Mouse (Mus musculus) urinary bladder, postnatal 10 days (tissue): Measurements from ENCODE around the gene Cnot8.
"Not testable (repeated sequence)": the region's sequence is repeated elsewhere in the genome, so short reads cannot be mapped to it uniquely, and the experiment has no call there.

Experiments
- DNase-seq: peaks from one replicate; pipeline ENCODE4 v3.0.0; 2022; ENCODE audit warnings: low spot score

Gene Cnot8

DNA sequence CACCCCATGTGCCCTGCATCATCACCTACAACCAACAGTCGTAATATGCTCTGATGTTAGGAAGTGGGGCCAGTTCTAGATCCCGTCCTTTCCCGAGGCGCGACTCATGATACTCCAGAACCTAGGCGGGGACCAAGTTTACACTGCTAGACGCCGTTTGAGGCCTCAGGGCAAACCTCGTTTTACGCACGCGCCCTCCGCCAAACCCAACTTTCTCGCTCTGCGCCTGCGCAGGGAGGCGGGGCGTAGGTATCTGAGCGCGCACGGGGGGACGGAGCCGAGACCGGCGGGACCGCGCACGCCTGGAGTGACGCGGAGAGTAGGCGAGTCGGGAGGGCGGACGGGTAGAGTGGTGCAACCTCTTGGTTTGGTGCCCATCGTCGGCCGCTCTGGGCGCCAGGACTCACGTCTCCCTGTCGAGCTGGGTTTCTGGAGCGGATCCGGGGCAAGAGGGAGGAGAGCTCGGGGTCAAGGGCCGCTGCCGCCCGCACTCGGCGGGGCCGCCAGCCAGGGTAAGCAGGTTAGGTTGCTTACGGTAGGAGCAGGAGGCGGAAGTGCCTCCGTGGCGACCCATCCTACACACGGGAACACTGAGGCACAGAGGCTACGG is at the start of gene Cnot8:
Cnot8 (plus strand) TSS at position 457 of the 610 bp plus-strand sequence.
- peak; percentile 97 for DNase-seq

DNA sequence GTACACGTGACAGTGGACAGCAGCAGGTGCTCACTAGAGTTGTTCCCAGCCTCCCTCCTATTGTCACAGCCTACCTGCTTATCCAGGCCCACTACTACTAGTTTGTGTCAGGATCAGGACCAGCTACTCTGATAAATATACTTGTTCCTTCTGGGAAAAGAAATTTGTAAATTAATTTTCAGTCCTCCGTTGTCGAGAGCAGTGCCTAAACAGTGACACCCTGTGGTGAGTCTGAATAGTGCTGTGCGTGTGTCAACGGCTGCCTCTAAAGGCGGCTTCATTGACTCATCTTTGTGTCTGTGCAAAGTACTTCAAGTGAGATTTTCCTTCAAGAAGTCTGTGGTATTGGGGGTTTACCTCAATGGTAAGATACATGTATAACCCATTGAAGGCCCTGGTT is 46.5 kb upstream of the Cnot8 start:
- DNase-seq: no peak

DNA sequence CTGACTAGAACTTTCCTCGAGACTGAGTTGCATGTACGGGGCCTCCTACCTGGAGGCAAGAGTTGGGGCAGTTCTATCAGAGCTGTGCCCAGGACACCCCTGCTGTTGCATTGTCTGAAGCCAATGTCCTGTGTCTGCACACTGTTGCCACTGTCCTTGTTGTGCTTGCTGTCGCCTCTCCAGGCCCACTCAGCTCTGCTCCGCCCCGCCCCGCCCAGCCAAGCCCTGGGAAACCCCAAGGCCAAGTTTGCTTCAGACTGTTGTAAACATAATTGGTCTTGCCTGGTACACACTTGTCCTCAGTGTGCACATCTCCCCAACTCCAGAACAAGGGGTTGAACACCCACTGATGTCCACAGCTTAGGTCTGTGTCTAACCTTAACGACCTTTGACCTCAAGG is 44.2 kb upstream of the Cnot8 start:
- DNase-seq: not testable (repeated sequence)

DNA sequence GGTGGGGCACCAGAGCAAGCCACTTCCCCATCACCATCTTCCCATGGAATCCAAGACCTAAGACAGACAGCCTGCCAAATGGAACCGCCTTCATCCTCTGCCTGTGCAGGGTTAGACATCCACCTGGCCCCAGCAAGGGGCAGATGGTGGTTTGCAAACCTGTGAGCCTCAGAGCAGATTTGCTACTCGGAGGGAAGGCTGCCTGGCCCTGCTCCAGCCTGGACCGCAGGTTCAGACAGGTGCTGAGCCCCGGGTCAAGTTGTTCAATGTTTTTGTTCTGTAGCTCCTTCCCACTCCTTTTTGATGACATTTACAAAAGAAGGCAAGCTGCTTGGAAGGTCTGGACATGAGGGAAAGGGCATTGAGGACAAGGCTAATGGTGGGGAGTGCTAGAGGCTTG is 42.7 kb upstream of the Cnot8 start:
- DNase-seq: not testable (repeated sequence)

DNA sequence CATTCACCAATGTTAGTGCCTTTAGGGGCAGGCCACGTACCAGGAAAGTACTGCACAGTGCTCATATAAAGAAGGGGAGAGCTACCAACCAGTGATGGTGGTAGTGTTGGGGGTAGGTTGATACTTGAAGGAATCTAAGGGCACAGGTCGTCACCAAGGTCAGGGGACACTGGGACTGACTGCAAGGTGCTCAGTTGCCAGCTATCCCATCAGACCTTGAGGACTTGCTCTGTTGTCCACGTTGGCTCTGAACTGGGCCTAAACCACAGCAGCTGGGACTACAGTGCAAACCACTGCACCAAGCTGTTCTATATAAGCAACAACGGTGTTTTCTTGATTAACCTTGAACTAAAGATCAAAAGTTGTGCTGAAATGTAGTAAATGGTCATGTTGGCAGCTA is 41.4 kb upstream of the Cnot8 start:
- no peak for DNase-seq

DNA sequence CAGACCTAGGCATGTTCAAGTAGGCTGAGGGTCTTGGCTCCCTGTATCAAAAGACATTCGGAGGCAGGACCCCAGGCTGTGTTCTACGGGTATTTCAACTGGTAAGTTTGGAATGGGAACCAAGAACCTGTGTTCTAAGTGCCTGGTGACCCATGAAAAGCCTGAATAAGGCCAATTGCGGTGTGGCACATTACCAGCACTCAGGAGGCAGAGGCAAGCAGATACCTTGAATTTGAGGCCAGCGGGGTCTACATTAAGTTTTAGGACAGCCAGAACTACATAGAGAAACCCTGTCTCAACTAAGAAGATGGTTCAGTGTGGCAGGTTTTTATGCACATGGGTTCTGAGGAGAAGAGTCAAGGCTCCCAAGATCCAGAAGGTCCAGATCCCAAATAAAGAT is 38.9 kb upstream of the Cnot8 start:
- no peak for DNase-seq

DNA sequence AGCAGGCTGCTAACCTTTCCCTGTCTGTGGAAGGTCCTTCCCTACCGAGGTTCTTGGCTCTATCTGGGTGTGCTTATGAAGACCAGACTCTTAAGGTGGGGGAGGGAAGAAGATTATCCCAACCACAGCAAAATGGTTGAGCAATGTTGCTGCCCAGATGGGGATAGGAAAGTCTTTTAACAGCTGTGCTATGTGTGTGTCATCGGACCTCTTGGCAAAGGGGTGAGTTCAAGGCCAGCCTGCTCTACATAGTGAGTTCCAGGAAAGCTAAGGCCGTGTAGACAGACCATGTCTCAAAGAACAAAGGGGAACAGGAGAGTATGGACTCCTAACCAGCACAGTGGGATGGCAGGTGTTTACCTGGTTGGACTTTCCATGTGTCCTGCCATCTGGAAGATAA is 31.0 kb upstream of the Cnot8 start:
- DNase-seq: no peak

DNA sequence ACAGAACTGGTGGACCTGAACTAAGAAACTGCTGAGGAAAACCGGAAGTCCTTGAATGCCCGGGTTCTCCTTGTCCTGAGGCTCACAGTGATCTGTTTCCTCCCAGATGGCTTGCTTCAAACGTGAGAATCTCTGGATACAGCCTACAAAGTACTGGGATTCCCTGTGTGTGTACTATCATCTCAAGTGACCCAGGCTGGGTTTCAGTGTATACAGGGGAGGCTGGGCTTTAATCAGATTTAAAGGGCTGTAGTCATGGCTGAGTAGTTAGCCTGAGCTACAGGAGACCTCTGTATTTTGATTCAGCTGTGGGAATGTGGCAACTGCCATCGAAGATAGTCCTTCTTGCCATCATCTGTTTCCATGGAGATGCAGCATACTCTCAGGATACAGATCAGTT is 26.7 kb upstream of the Cnot8 start:
- no peak for DNase-seq

DNA sequence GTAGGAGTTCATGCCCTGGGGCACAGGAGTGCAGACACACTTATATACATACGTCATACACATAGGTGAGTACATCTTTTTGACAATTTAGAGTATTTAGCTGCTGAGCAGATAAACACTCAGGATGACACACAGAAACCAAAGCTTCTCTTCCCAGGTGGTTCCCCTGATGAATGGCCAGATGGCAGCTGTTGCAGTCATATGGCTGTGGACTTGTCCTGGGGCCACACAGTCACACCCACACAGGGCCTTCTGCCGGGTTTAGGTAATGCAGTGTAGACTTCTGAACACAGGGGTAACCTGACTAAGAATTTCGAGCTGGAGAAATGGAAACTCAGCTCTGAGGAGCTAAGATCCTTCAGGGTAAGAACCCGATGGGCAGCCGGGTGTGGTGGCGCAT is 22.2 kb upstream of the Cnot8 start:
- DNase-seq: no peak

DNA sequence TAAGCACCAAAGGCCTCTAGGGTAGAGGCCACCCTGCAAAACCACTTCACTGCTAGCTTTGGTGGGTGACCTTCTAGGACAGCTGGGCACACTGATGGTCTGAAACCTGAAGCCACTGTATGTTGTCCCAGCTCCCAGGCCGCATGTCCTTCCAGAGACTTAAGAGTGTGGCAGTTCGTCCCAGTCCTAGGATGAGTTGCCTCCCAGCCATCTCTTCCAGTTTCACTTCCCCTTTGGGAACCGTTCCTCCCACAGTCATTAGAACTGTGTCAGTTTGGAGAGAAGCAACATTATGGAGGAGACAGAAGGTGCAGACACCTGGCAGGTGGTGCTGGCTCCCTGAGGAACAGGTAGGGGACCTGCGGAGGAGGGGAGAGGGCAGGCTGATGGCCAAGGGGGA is 11.4 kb upstream of the Cnot8 start:
- DNase-seq: no peak

DNA sequence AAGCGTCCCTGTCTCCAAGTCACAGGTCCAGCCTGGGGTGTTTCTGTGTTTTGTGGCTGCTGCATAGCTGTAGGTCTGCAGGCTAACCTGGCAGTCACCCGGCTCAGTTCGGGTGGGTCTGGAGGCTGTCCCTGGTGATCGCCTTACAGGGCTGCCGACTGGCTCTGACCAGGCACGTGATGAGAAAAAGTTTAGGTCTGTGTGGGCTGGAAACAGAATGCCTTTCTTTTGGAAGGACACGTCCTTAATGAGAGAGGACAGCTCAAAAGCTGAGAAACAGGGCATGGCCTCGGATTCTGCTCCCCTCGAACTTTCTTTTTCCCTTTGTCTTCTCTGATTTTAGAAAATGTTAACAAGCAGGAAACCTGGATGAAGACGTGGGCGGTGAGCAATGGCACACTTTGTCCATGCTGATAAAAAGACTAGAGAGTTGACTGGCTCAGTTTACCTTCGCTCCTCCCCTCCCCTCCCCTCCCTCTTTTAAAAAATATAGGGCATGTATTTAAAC is 10.9 kb upstream of the Cnot8 start, which contains the start of gene Gm12248:
Gm12248 (minus strand) TSS at position 114 of the 508 bp plus-strand sequence.
- no peak for DNase-seq

DNA sequence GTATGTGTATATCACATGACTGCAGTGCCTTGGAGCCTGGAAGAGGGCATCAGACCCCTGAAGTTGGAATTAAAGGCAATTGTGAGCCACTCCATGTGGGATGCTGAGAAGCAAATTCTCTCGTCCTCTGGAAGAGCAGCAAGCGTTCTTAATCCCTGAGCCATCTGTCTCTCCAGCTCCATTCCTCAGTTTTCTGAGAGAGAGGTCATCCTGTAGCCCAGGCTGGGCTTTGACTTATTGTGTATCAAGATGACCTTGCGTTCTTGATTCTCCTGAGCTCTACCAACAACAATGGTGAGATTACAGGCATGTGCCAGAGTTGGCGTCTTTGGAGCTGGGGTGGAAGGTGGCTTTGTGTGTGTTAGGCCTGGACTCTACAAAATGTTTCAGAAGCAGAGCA is 9.2 kb upstream of the Cnot8 start:
- DNase-seq: no peak

DNA sequence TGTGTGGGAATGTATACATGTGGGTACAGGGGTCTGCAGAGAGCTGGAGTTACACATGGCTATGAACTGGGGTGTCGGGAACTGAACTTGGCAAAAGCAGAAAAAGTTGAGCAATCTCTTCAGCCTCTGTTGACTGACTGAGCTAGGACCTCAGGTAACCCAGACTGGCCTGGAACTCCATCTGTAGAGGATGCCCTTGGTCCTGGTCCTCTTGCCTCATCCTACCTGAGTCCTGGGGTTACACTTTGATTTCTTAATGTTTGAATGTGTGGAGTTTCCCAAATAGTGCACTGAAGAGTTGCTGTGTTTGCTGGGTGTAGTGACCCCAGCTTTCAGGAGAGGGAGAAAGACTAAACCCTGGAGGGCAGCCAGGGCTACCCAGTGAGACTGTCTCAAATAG is 8.4 kb upstream of the Cnot8 start:
- DNase-seq: no peak

DNA sequence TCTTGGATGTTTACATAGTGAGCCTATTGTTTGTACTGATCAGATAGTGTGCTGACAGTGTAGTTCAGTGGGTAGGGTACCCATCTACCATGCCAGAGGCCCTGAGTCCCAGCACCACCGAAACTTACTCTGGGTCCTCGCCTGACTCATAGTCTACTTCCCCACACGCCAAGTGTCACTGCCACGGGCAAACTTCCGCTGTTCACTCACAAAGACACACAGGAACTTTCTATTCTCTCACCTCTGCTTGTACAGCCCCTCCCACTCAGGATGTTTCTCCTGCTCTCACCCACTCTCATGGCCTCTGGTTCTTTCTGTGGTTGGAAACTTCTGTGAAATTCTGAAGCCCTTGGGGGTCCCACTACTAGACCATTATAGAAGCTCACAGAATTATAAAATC is 7.8 kb upstream of the Cnot8 start:
- no peak for DNase-seq

DNA sequence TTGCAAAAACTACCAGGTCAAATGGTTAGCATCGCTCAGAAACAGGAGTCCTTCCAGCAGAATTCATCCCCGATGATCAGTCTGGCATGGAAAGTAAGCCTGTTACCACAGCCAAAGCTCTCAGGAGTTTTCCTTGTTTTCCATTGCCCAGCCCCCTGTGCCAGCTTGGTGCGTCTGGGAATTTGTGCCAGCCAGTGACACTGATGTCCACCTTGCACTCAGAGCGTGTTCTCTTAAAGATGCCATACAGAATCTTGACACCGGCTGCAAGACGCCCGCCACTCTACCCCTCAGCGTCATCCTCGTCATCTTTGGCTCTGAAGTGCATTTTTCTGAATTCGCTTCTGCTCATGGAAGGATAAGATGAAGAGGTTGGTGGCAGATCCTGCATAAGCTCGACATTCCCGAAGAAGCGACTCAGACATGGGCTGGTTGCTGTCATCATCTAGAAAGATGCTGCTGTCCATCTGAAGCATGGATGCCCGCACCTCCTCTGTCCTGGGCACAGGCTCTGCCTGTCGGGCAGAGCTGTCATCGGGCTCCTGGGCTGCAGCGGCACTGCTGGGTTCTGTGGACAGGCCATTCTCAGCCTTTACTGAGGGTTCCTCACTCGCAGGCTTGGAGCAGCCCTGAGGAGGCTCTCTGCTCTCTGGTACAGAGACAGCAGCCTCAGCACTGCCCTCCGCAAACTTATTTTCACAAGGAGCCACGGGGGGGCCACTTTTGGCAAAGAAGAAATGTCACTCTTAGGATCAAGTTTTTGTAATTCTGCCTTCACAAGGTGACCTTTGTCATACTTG is 6.9 kb upstream of the Cnot8 start:
- no peak for DNase-seq

DNA sequence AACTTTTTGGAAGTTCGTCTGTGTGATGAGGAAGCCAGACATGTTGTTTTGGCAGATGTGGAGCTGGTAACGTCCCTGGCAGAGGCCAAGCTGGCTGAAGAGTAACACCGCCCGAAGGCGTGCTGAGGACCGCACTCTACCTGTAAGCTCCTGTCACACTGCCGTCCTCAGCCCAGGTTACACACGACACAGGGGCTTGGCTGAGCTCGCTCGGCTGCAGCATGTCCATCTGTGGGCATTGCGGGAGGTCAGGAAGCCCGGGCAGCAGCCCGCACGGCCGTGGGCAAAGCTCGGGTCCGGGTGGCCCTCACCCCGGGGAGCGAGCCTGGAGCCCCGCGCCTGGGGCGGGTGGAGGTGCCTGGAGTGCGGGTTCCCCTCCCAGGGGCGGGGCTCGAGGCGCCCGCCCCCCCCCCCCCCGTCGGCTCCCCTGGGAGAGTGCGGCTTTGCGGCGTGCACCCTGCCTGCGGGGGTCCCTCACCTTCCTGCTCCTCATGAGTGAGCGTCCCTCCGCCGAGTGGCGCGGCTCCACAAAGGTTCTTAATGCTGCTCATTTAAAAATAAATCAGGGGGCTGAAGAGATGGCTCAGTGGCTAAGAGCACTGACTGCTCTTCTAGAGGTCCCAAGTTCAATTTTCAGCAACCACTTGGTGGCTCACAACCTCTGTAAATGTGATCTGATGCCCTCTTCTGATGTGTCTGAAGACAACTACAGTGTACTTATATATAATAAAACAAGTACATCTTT is 6.2 kb upstream of the Cnot8 start:
- no peak for DNase-seq

DNA sequence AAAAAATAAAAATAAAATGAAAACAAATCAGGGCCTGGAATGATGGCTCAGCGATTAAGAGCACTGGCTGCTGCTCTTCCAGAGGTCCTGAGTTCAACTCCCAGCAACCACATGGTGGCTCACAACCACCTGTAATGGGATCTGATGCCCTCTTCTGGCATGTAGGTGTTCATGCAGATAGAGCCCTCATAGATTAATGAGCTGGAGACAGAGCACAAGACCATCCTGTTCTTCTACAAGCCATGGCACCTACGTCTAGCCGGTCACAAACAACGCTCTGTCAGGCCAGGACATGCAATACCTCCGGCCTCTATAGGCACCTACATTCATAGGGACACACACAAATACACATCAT is 5.6 kb upstream of the Cnot8 start:
- not testable (repeated sequence) for DNase-seq

DNA sequence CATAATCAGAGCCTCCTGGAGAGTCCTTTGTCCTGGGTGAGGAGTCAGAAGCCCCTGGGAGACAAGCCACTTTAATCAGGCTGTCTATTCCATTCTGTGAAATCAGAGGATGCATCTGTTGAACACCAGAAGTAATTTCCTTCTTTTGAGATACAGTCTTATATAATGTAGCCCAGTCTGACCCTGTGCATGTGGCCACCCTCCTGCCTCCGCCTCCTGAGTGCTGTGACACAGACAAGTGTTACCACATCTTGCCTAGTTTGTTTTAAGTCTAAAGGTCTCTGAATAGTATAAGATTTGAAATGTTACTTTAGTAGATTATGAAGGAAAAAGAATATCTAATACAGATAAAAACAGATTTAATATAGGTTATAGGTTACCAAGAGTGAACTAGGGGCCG is 3.9 kb upstream of the Cnot8 start:
- DNase-seq: no peak

DNA sequence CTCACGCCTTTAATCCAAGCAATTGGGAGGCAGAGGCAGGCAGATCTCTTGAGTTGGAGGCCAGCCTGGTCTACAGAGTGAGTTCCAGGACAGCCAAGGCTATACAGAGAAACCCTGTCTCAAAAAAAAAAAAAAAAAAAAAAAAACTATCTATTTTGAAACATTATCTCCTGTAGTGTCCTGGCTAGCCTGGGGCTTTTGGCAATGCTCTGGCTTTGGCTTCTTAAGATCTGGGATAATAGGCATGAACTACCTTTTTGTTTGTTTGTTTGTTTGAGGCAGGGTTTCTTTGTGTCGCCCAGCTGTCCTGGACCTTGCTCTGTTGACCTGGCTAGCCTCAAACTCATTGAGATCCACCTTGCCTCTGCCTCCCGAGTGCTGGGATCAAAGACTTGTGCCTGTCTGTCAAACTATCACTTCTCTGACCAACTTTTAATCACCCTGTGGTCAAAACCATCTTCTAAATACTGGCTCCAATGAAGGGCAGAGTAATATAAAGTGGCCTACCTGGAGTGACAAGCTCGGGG is 2.7 kb upstream of the Cnot8 start:
- no peak for DNase-seq

DNA sequence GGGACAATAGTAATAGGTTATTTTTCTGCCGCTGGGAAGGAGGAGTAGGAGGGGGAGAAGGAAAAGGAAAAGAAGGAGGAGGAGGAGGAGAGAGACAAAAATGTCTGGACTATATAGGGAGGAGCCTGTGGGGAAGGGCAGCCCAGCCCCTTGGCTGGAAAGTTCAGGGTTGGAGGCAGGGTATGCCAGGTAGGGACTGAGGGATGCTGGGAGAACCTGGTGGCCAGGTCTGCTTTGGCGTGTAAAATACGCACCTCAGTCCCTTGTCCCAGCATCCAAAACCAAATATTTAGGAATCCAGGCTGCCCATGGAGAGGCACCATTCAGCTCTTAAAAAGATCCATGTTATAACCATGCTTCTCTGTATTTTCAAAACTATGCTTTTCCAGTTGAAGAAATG is 1.8 kb upstream of the Cnot8 start:
- DNase-seq: no peak

DNA sequence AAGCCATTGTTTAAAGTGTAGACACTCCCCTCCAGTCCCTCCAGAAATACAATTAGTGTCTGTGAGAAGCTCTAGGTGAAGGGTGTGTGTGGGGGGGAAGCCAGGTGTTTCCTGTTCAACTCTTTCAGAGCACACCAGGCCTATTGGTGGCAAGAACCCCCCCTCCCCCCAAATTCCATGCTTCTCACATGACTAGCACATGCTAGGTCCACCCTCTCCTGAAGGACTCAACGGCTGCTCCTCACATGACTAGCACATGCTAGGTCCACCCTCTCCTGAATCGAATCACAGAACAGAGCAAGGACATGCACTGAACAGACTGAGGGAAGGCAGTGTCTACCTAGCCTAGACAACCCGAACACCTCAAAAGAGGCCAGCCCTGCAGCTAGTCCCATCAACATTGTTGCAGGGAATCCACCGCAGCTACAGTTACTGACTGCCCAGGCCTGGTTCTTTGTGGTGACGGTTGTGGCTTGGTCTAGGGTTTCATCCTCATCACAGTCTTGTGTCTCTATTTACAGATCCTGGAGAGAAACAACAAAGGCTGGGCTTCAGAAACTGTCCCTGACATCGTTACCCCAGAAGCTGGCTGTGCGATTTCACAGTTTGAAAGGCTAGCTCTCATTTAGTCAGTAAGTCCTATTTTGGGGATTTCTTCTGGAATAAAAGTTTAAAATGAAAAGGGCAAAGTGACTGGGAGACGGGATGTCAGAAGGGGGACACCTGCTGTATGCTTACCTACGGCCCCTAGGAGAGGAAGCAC is 1.2 kb upstream of the Cnot8 start:
- DNase-seq: no peak

DNA sequence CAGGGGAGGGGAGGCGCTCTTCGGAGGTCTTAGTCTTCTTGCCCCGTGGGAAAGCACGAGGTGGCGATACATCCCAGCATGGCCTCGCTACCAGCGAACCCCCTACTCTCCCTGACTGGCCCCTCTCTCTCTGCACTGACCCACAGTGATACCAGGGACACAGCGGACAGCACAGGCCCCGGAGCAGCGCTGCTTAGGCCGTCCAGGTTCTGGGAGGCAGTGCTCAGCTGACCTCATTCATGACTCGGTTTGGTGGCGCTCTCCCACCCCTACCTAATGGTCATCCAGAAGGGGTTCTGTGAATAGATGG is 654 bp upstream of the Cnot8 start:
- no peak for DNase-seq
